Mouse (Mus musculus) limb, embryonic 13.5 days (tissue): Measurements from ENCODE around the gene Fcgr2b. TPM values are rescaled to one million over a fixed set of nuclear protein-coding genes. Genes with fewer than 3 reads are reported as not detected.
"Not testable (repeated sequence)": the region's sequence is repeated elsewhere in the genome, so short reads cannot be mapped to it uniquely, and the experiment has no call there.

Experiments used
- ATAC-seq: fragments of 200-750 bp; cut with Nextera tagmentation; 2 replicates; pipeline ENCODE4 v1.8.0; 2017; ENCODE audit warnings: low read depth, moderate number of reproducible peaks, moderate TSS enrichment; ENCODE audit not compliant: low FRiP score
- H3K27ac ChIP-seq: fragments of 300-500 bp; sonication (generic); 2 replicates; pipeline ENCODE4 v1.5.1; 2015; ENCODE audit warnings: inconsistent platforms, mild to moderate bottlenecking, moderate library complexity
- H3K27me3 ChIP-seq: fragments of 300-500 bp; sonication (generic); 2 replicates; pipeline ENCODE4 v1.6.1; 2015; ENCODE audit warnings: mild to moderate bottlenecking, inconsistent platforms
- H3K36me3 ChIP-seq: fragments of 300-500 bp; sonication (generic); 2 replicates; pipeline ENCODE4 v1.6.1; 2015; ENCODE audit warnings: inconsistent platforms, mild to moderate bottlenecking, moderate library complexity
- H3K4me1 ChIP-seq: fragments of 300-500 bp; sonication (generic); 2 replicates; pipeline ENCODE4 v1.6.1; 2015; ENCODE audit warnings: inconsistent platforms
- H3K4me2 ChIP-seq: fragments of 300-500 bp; sonication (generic); replicated peaks from 2 replicates; pipeline ENCODE4 v1.6.1; 2015; ENCODE audit warnings: inconsistent platforms, mild to moderate bottlenecking, moderate library complexity
- H3K4me3 ChIP-seq: fragments of 300-500 bp; sonication (generic); 2 replicates; pipeline ENCODE4 v1.5.1; 2015; ENCODE audit warnings: moderate library complexity, mild to moderate bottlenecking, inconsistent platforms
- H3K9ac ChIP-seq: fragments of 300-500 bp; sonication (generic); 2 replicates; pipeline ENCODE4 v1.6.1; 2015; ENCODE audit warnings: mild to moderate bottlenecking, inconsistent platforms
- H3K9me3 ChIP-seq: fragments of 300-500 bp; sonication (generic); 2 replicates; pipeline ENCODE4 v1.6.1; 2016; ENCODE audit warnings: inconsistent platforms
- WGBS: fragments of 180-500 bp; shearing (Covaris S2); methylation state at CpG from one replicate; pipeline ENCODE4 v1.1.7; 2015; 5-methylcytosine and 5-hydroxymethylcytosine counted together
- polyA plus RNA-seq: library from polyadenylated mRNA; unstranded; fragments of >200 nt; fragmentation: Nextera tagmentation; extraction: Ambion mirVana; gene quantifications from 2 replicates; pipeline ENCODE4 v1.2.1, GENCODE M21; 2015

Fcgr2b gene
- polyA plus RNA-seq, 1 experiment from 2014 or later: 0.84 TPM

- Histone ChIP-seq H3K4me2 (peak overlapping the region; percentile 35), H3K4me1 (no peaks in the 10 kb centered on the region), H3K27ac (no peak overlapping the region), H3K9ac (no peak overlapping the region), H3K9me3 (no peaks in the 10 kb centered on the region), H3K36me3 (no peaks in the 10 kb centered on the region), H3K27me3 (no peaks in the 10 kb centered on the region), H3K4me3 (no peak overlapping the region)
- WGBS: 58% methylated on average over 21 of the region's 21 CpGs
- no peak for ATAC-seq
Measured at GRCm38 (mm10) chr1:170997756-170998655, 21.7 kb upstream of the Fcgr2b start.

- no peak overlapping the region for H3K4me3 ChIP-seq
- no peaks in the 10 kb centered on the region for H3K27me3 ChIP-seq
- H3K9me3 ChIP-seq: no peaks in the 10 kb centered on the region
- no peak for ATAC-seq
- no peaks in the 10 kb centered on the region for H3K4me1 ChIP-seq
- no peaks in the 10 kb centered on the region for H3K36me3 ChIP-seq
- H3K27ac ChIP-seq: no peak overlapping the region
- no peak overlapping the region for H3K4me2 ChIP-seq
- H3K9ac ChIP-seq: no peak overlapping the region
- 36% methylated on average over 3 of the region's 3 CpGs for WGBS
Measured at GRCm38 (mm10) chr1:170996753-170997152, 20.4 kb upstream of the Fcgr2b start.

GRCm38 (mm10) chr1:170996034-170996433 is 19.7 kb upstream of the Fcgr2b start:
- Histone ChIP-seq H3K9ac (no peak overlapping the region), H3K27ac (no peak overlapping the region), H3K9me3 (no peaks in the 10 kb centered on the region), H3K4me1 (no peaks in the 10 kb centered on the region), H3K4me2 (no peak overlapping the region), H3K27me3 (no peaks in the 10 kb centered on the region), H3K36me3 (no peaks in the 10 kb centered on the region), H3K4me3 (no peak overlapping the region)
- no peak for ATAC-seq
- 75% methylated on average over 3 of the region's 3 CpGs for WGBS

- Histone ChIP-seq H3K4me3 (no peak overlapping the region), H3K9ac (no peak overlapping the region), H3K36me3 (no peaks in the 10 kb centered on the region), H3K27ac (no peak overlapping the region), H3K4me1 (no peaks in the 10 kb centered on the region), H3K27me3 (no peaks in the 10 kb centered on the region), H3K9me3 (no peaks in the 10 kb centered on the region), H3K4me2 (no peak overlapping the region)
- ATAC-seq: no peak
- WGBS: 60% methylated on average over 5 of the region's 5 CpGs
Measured at GRCm38 (mm10) chr1:170992550-170992949, 16.2 kb upstream of the Fcgr2b start.

GRCm38 (mm10) chr1:170989656-170990055 is 13.3 kb upstream of the Fcgr2b start:
- no peaks in the 10 kb centered on the region for H3K9me3 ChIP-seq
- no peak overlapping the region for H3K27ac ChIP-seq
- no peak for ATAC-seq
- no peak overlapping the region for H3K4me2 ChIP-seq
- H3K36me3 ChIP-seq: no peaks in the 10 kb centered on the region
- no peaks in the 10 kb centered on the region for H3K4me1 ChIP-seq
- WGBS: 74% methylated on average over 9 of the region's 9 CpGs
- 0 out of 2 replicates have a peak, but pooled peaks cover 3% of the 10 kb centered on the region for H3K27me3 ChIP-seq
- H3K4me3 ChIP-seq: no peak overlapping the region
- H3K9ac ChIP-seq: no peak overlapping the region

- Histone ChIP-seq H3K27me3 (0 out of 2 replicates have a peak, but pooled peaks cover 3% of the 10 kb centered on the region), H3K4me3 (no peak overlapping the region), H3K4me2 (no peak overlapping the region), H3K9me3 (no peaks in the 10 kb centered on the region), H3K9ac (no peak overlapping the region), H3K4me1 (no peaks in the 10 kb centered on the region), H3K36me3 (no peaks in the 10 kb centered on the region), H3K27ac (no peak overlapping the region)
- no peak for ATAC-seq
- 80% methylated on average over 5 of the region's 5 CpGs for WGBS
Measured at GRCm38 (mm10) chr1:170985861-170986260, 9.5 kb upstream of the Fcgr2b start.

GRCm38 (mm10) chr1:170985092-170985491 is 8.7 kb upstream of the Fcgr2b start:
- Histone ChIP-seq H3K27me3 (0 out of 2 replicates have a peak, but pooled peaks cover 3% of the 10 kb centered on the region), H3K4me2 (no peak overlapping the region), H3K27ac (no peak overlapping the region), H3K9ac (no peak overlapping the region), H3K36me3 (no peaks in the 10 kb centered on the region), H3K4me1 (no peaks in the 10 kb centered on the region), H3K9me3 (no peaks in the 10 kb centered on the region), H3K4me3 (no peak overlapping the region)
- WGBS: 80% methylated on average over 3 of the region's 3 CpGs
- no peak for ATAC-seq

- H3K9me3 ChIP-seq: no peaks in the 10 kb centered on the region
- WGBS: 83% methylated on average over 4 of the region's 4 CpGs
- ATAC-seq: no peak
- H3K9ac ChIP-seq: no peak overlapping the region
- no peak overlapping the region for H3K4me3 ChIP-seq
- no peak overlapping the region for H3K27ac ChIP-seq
- H3K27me3 ChIP-seq: 0 out of 2 replicates have a peak, but pooled peaks cover 3% of the 10 kb centered on the region
- no peak overlapping the region for H3K4me2 ChIP-seq
- no peaks in the 10 kb centered on the region for H3K36me3 ChIP-seq
- no peaks in the 10 kb centered on the region for H3K4me1 ChIP-seq
Measured at GRCm38 (mm10) chr1:170983066-170983465, 6.7 kb upstream of the Fcgr2b start.

GRCm38 (mm10) chr1:170982301-170982700 is 6.0 kb upstream of the Fcgr2b start:
- no peak overlapping the region for H3K9ac ChIP-seq
- H3K4me2 ChIP-seq: no peak overlapping the region
- H3K4me1 ChIP-seq: no peaks in the 10 kb centered on the region
- H3K27ac ChIP-seq: no peak overlapping the region
- WGBS: 77% methylated on average over 2 of the region's 2 CpGs
- no peaks in the 10 kb centered on the region for H3K9me3 ChIP-seq
- H3K36me3 ChIP-seq: no peaks in the 10 kb centered on the region
- no peak overlapping the region for H3K4me3 ChIP-seq
- ATAC-seq: no peak
- H3K27me3 ChIP-seq: 0 out of 2 replicates have a peak, but pooled peaks cover 3% of the 10 kb centered on the region

- H3K4me1 ChIP-seq, H3K4me3 ChIP-seq, H3K36me3 ChIP-seq, H3K27ac ChIP-seq, H3K4me2 ChIP-seq, H3K27me3 ChIP-seq, ATAC-seq, H3K9me3 ChIP-seq, H3K9ac ChIP-seq: not testable (repeated sequence)
- WGBS: 83% methylated on average over 1 of the region's 1 CpGs
Measured at GRCm38 (mm10) chr1:170981679-170982078, 5.3 kb upstream of the Fcgr2b start.

GRCm38 (mm10) chr1:170978601-170979000 is 2.3 kb upstream of the Fcgr2b start:
- ATAC-seq: no peak
- H3K27me3 ChIP-seq: no peaks in the 10 kb centered on the region
- no peaks in the 10 kb centered on the region for H3K9me3 ChIP-seq
- H3K4me2 ChIP-seq: no peak overlapping the region
- H3K4me1 ChIP-seq: no peaks in the 10 kb centered on the region
- H3K9ac ChIP-seq: no peak overlapping the region
- no peak overlapping the region for H3K27ac ChIP-seq
- no peak overlapping the region for H3K4me3 ChIP-seq
- 78% methylated on average over 4 of the region's 4 CpGs for WGBS
- no peaks in the 10 kb centered on the region for H3K36me3 ChIP-seq

- H3K4me1 ChIP-seq: no peaks in the 10 kb centered on the region
- no peaks in the 10 kb centered on the region for H3K9me3 ChIP-seq
- H3K27me3 ChIP-seq: no peaks in the 10 kb centered on the region
- WGBS: 69% methylated on average over 7 of the region's 7 CpGs
- no peak overlapping the region for H3K4me3 ChIP-seq
- H3K4me2 ChIP-seq: no peak overlapping the region
- no peak for ATAC-seq
- H3K36me3 ChIP-seq: no peaks in the 10 kb centered on the region
- no peak overlapping the region for H3K27ac ChIP-seq
- no peak overlapping the region for H3K9ac ChIP-seq
Measured at GRCm38 (mm10) chr1:170975751-170976161, 591 bp downstream of the Fcgr2b start.

- H3K9ac ChIP-seq, H3K36me3 ChIP-seq, H3K4me3 ChIP-seq, H3K9me3 ChIP-seq, H3K4me2 ChIP-seq, ATAC-seq, H3K27ac ChIP-seq, H3K4me1 ChIP-seq, H3K27me3 ChIP-seq: not testable (repeated sequence)
- 74% methylated on average over 2 of the region's 2 CpGs for WGBS
Measured at GRCm38 (mm10) chr1:170975350-170975749, 997 bp downstream of the Fcgr2b start.
